Mouse (Mus musculus) heart, embryonic 11.5 days (tissue): ENCODE measurements around the gene 4921501E09Rik. TPM values are rescaled to one million over a fixed set of nuclear protein-coding genes. Genes with fewer than 3 reads are reported as not detected.

Experiments
- ATAC-seq: fragments of 200-750 bp; cut with Nextera tagmentation; replicated peaks from 2 replicates; pipeline ENCODE4 v1.8.0; 2017; ENCODE audit warnings: moderate library complexity; ENCODE audit not compliant: insufficient number of reproducible peaks, low FRiP score, low TSS enrichment
- H3K27ac ChIP-seq: fragments of 300-500 bp; sonication (generic); 2 replicates; pipeline ENCODE4 v1.5.1; 2014; ENCODE audit warnings: mild to moderate bottlenecking, low read depth, low read length
- H3K27me3 ChIP-seq: fragments of 300-500 bp; sonication (generic); 2 replicates; pipeline ENCODE4 v1.6.1; 2014; ENCODE audit warnings: mild to moderate bottlenecking, low read length, mixed read lengths; ENCODE audit not compliant: control insufficient read depth, insufficient read depth
- H3K36me3 ChIP-seq: fragments of 300-500 bp; sonication (generic); 2 replicates; pipeline ENCODE4 v1.6.1; 2014; ENCODE audit warnings: mild to moderate bottlenecking, low read length, moderate library complexity, mixed read lengths; ENCODE audit not compliant: control insufficient read depth, insufficient read depth
- H3K4me1 ChIP-seq: fragments of 300-500 bp; sonication (generic); 2 replicates; pipeline ENCODE4 v1.6.1; 2014; ENCODE audit warnings: low read length; ENCODE audit not compliant: control insufficient read depth, insufficient read depth
- H3K4me2 ChIP-seq: fragments of 300-500 bp; sonication (generic); 2 replicates; pipeline ENCODE4 v1.6.1; 2014; ENCODE audit warnings: mild to moderate bottlenecking, moderate library complexity
- H3K4me3 ChIP-seq: fragments of 300-500 bp; sonication (generic); 2 replicates; pipeline ENCODE4 v1.5.1; 2014; ENCODE audit warnings: low read depth, low read length
- H3K9ac ChIP-seq: fragments of 300-500 bp; sonication (generic); 2 replicates; pipeline ENCODE4 v1.6.1; 2014; ENCODE audit warnings: mild to moderate bottlenecking, low read depth, low read length, moderate library complexity
- H3K9me3 ChIP-seq: fragments of 300-500 bp; sonication (generic); replicated peaks from 2 replicates; pipeline ENCODE4 v1.6.1; 2016; ENCODE audit warnings: low read length; ENCODE audit not compliant: control insufficient read depth
- WGBS: fragments of 180-500 bp; shearing (Covaris S2); extraction: QIAGEN DNeasy Blood & Tissue Kit; methylation state at CpG from one replicate; pipeline ENCODE4 v1.1.7; 2014; ENCODE audit not compliant: insufficient replicate concordance; 5-methylcytosine and 5-hydroxymethylcytosine counted together
- polyA plus RNA-seq: library from polyadenylated mRNA; unstranded; fragments of >200 nt; fragmentation: Nextera tagmentation; extraction: Ambion mirVana; gene quantifications from 2 replicates; pipeline ENCODE4 v1.2.1, GENCODE M21; 2014

4921501E09Rik gene
- not detected in 2 replicates for polyA plus RNA-seq

DNA sequence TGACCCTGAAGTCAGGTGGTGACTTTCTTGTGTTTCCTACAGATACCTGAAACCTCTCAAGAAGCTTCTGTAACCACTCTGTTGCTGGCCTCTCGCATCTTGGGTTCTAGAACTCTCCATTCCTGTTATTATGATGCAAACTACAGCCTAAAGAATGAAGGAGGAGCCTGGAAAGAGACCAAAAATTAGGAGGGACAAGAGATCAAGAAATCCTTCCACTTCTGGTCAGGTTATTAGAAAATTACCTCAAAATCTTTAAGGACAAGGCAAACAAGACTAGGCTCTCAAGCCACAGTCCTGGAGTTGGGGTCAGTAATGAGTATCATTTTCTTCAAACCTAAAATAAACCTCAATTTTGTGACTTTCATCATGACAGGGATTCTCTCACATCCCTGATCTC is at the start of gene 4921501E09Rik:
4921501E09Rik (minus strand) TSS at position 101 of the 400 bp plus-strand sequence.
- WGBS, result 45% methylated on average over 1 of the region's 1 CpGs
- Histone ChIP-seq H3K4me2 (no peak within 1 kb of the TSS), H3K27me3 (no peaks in the 10 kb centered on the region), H3K4me3 (no peak within 1 kb of the TSS), H3K36me3 (no peaks in the 10 kb centered on the region), H3K9ac (no peak within 1 kb of the TSS), H3K27ac (no peak within 1 kb of the TSS), H3K4me1 (no peaks in the 10 kb centered on the region), H3K9me3 (no peaks in the 10 kb centered on the region)
- ATAC-seq, result no peak

DNA sequence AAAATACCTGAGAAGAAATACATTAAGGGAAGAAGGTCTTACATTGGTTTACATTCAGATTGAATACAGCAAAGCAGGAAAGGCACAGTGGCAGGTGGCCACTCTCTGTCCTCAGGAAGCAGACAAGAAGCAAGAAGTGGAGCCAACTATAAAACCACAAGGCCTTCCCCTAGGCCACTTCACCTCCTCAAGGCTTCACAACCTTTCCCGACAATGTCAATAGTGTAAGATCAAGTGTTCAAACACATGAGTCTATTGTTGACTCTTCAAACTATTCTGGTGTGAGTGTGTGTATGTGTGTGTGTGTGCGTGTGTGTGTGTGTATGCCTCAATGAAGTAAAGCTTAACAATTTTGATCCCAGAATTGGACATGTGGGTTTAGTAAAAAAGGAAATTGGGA is 29.5 kb upstream of the 4921501E09Rik start:
- Histone ChIP-seq H3K4me1 (peaks cover 6% of the 10 kb centered on the region), H3K27ac (no peak overlapping the region), H3K9ac (no peak overlapping the region), H3K27me3 (no peaks in the 10 kb centered on the region), H3K9me3 (no peaks in the 10 kb centered on the region), H3K4me2 (no peak overlapping the region), H3K36me3 (no peaks in the 10 kb centered on the region), H3K4me3 (no peak overlapping the region)
- WGBS, result 85% methylated on average over 2 of the region's 2 CpGs
- ATAC-seq, result no peak

DNA sequence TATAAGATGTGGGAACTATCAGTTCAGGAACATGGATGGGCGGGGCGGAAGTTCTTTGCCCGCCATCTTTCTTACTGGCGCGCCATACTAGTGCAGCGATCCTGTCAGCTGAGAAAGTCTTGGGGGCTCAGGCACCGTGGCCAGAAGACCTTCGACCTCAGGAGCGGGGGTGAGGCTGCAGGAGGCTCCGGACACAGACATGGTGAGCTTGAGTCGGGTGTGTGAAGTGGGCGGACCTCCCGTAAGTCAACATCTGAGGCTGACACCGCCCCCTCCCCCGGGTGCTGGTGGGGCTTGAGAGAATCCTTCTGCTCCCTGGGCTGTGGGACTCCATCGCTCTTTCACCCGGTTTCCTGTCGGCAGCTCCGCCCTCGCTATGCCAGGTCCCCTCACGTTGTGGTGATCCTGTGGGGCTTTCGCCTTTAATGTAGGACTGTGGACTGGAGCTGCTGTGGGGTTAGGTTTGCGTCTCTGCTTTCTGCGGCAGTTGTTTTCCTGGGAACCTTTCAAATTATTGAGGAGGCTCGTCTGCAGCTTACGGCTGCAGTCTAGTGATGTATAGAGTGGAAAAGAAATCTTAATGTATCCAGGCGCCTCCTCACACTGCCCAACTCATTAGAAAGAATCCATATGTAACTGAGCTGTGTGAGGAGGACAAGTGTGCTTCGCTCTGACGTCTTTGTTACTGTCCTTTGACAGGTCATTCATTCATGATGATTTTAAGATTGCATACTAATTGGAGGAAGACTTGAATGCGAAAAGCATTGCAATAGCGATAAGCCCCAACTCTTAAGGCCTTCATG is 24.7 kb upstream of the 4921501E09Rik start:
- H3K9me3 ChIP-seq, result no peaks in the 10 kb centered on the region
- WGBS, result 3% methylated on average over 30 of the region's 31 CpGs
- H3K27ac ChIP-seq, result peak overlapping the region; percentile 86
- H3K9ac ChIP-seq, result peak overlapping the region; percentile 89
- ATAC-seq, result peak; percentile 64
- H3K4me2 ChIP-seq, result peak overlapping the region; percentile 81
- H3K4me3 ChIP-seq, result peak overlapping the region; percentile 73
- H3K27me3 ChIP-seq, result no peaks in the 10 kb centered on the region
- peaks cover 6% of the 10 kb centered on the region for H3K4me1 ChIP-seq
- no peaks in the 10 kb centered on the region for H3K36me3 ChIP-seq

DNA sequence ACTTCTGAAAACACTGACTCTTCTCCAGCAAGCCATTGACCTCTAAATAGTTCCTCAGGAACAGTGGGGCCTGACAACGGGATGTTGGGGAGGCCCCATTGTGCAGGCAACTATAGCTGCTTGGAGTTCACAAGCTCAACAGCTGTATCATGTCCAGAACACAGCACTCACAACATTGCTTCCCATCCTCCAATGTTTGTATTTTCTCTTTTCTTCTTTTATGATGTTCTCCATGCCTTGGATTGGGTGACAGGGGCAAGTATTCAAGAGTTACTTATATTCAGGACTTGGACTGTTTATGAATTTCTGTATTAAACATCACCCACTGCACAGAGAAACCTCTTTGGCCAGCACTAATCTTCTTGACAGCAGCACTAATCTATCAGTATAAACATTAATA is 23.8 kb upstream of the 4921501E09Rik start:
- no peak overlapping the region for H3K4me3 ChIP-seq
- H3K4me2 ChIP-seq, result no peak overlapping the region
- no peak overlapping the region for H3K9ac ChIP-seq
- peaks cover 6% of the 10 kb centered on the region for H3K4me1 ChIP-seq
- H3K9me3 ChIP-seq, result no peaks in the 10 kb centered on the region
- H3K27ac ChIP-seq, result no peak overlapping the region
- H3K36me3 ChIP-seq, result no peaks in the 10 kb centered on the region
- no peaks in the 10 kb centered on the region for H3K27me3 ChIP-seq
- ATAC-seq, result no peak
- WGBS, result 89% methylated on average over 1 of the region's 1 CpGs

DNA sequence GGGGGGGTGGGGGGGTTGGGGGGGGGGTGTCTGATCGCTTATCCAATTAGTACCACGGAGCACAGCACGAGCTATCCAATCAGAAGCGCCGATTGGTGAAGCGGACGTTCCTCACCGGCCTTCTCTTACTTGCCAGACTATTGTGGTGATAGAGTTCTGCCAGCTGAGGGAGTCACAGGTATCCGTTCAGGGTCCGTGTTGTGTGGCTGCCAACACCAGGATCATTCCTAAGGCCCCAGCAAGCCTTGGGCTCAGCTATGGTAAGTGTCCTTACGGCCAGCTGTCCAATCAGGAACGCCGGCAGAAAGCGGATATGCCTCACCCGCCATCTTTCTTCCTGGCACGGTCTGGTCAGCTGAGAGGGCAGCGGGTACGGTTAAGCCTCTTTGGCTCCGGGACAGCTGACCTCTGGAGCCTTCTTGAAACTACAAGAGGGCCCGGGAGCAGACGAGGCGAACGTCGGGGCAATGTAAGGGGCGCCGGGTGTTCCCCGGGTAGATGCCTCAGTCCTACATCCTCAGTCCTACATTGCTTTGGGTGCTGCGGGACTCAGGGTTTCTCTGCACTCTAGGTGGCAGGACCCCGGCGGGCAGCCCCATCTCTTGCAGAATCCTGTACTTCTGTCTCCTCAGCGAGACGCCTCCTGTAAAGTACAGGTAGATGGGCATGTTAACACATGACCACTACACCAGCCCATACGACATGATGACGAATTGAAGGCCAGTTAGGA is 21.5 kb upstream of the 4921501E09Rik start, which contains the start of gene Zfp563:
Zfp563 (plus strand) TSS at position 91 of the 730 bp plus-strand sequence.
- ATAC-seq, result peak; percentile 92
- WGBS, result 6% methylated on average over 34 of the region's 34 CpGs
- Histone ChIP-seq H3K27ac (peak within 1 kb of the TSS; percentile 78), H3K4me3 (peak within 1 kb of the TSS; percentile 59), H3K36me3 (no peaks in the 10 kb centered on the region), H3K9me3 (no peaks in the 10 kb centered on the region), H3K9ac (peak within 1 kb of the TSS; percentile 82), H3K4me2 (peak within 1 kb of the TSS; percentile 80), H3K4me1 (peaks cover 6% of the 10 kb centered on the region), H3K27me3 (no peaks in the 10 kb centered on the region)

DNA sequence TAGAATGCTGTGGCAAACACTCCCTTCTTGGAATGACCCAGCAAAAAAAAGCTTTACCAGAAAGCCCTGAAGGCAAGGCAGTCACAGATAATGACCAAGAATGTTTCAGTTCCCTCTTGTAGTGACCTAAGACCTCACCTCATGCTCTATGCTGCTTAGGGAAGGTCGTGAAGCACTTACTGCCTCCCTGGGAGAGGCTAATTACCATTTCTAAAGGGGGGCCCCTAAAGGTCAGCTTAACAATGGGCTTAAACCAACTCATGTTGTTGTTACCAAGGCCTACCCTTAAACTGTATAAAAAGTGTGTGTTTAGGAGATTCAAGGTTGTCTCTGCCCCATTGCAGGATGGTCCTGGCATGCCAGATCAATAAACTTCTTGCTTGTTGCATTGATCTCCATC is 4.9 kb downstream of the 4921501E09Rik start:
- no peak overlapping the region for H3K27ac ChIP-seq
- H3K9ac ChIP-seq, result no peak overlapping the region
- H3K4me3 ChIP-seq, result no peak overlapping the region
- H3K27me3 ChIP-seq, result no peaks in the 10 kb centered on the region
- 0% methylated on average over 1 of the region's 1 CpGs for whole genome bisulfite sequencing
- H3K9me3 ChIP-seq, result no peaks in the 10 kb centered on the region
- no peak for ATAC-seq
- no peaks in the 10 kb centered on the region for H3K4me1 ChIP-seq
- H3K4me2 ChIP-seq, result no peak overlapping the region
- no peaks in the 10 kb centered on the region for H3K36me3 ChIP-seq

DNA sequence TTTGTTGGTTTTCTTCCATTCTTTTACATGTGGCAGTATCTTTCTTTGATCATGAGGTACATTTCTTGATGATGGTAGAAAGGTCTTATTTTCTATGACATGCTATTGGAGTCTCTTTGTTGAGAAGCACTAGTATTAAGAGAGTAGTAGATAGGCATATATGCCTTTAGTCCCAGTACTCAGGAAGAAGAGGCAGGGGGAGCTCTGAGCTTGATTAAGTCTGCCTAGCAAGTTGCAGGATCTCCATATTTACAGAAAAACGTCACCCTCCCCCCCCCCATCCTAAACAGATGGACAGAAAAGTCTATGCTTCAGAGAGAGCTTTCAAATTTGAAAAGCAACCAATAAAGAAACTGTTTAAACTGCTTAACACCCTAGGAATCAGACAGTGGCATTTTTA is 9.1 kb downstream of the 4921501E09Rik start:
- no peak overlapping the region for H3K9ac ChIP-seq
- H3K27ac ChIP-seq, result no peak overlapping the region
- H3K27me3 ChIP-seq, result no peaks in the 10 kb centered on the region
- 8% methylated on average over 1 of the region's 1 CpGs for WGBS
- H3K4me1 ChIP-seq, result no peaks in the 10 kb centered on the region
- no peak overlapping the region for H3K4me3 ChIP-seq
- H3K9me3 ChIP-seq, result no peaks in the 10 kb centered on the region
- no peaks in the 10 kb centered on the region for H3K36me3 ChIP-seq
- H3K4me2 ChIP-seq, result no peak overlapping the region
- ATAC-seq, result no peak

DNA sequence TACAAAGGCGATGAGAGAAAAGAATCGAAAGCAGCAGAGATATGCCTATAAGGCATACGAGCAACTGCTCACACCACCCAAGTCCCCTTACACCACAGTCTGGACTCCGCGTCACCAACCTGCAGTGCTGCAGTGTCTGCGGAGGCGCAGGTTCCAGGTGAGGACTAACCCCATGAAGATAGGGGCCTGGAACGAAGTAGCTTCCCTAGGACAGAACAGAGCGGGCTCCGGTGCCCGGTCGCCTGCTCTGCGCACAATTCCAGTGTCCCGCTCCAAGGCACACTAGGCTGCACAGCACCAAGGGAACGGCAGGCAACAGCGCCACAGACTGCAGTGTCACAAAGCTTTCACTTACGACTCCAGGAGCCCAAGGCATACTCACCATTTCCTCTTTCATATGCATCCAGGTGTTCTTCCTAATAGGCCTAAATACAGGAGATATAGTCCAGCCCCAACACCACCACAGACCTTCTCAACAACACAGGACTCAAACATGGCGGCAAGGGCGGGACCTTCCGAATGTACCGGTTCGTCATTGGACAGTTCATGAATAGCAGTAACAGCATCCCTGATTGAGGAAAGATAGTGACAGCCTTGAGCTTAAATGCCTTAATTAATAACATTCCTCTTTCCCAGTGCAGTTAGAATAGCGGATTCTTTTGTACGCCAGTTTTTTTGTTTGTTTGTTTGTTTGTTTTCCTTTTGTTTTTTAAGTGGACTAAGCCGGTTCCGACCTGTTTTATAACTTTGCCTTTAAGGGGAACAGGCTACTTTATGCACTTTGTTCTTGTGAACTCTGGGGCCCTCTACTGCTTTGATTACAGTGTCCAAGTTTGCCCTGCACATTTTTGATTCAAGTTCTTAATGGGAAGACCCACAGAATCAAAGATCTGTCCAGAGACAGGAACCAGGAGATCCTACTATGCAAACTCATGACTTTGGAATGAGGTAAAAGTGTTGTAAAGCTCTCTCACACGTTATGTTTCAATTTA is 34.7 kb downstream of the 4921501E09Rik start, which contains the start of gene Zfp763:
Zfp763 (minus strand) TSS at position 503 of the 992 bp plus-strand sequence.
- Histone ChIP-seq H3K4me3 (peak within 1 kb of the TSS; percentile 84), H3K4me2 (peak within 1 kb of the TSS; percentile 70), H3K9me3 (no peaks in the 10 kb centered on the region), H3K4me1 (no peaks in the 10 kb centered on the region), H3K27me3 (no peaks in the 10 kb centered on the region), H3K36me3 (no peaks in the 10 kb centered on the region), H3K9ac (peak within 1 kb of the TSS; percentile 88), H3K27ac (peak within 1 kb of the TSS; percentile 75)
- ATAC-seq, result peak; percentile 81
- WGBS, result 3% methylated on average over 27 of the region's 27 CpGs
